Mouse (Mus musculus) c-Kit-negative CD71-positive TER-119-positive erythroid progenitor cells, embryonic 14.5 days (primary cell): ENCODE data around the gene Sox2.

Source experiments
- DNase-seq: peaks from one replicate; pipeline ENCODE4 v3.0.0-alpha.2; 2013; ENCODE audit warnings: low read depth, low spot score

Sox2 gene

DNA sequence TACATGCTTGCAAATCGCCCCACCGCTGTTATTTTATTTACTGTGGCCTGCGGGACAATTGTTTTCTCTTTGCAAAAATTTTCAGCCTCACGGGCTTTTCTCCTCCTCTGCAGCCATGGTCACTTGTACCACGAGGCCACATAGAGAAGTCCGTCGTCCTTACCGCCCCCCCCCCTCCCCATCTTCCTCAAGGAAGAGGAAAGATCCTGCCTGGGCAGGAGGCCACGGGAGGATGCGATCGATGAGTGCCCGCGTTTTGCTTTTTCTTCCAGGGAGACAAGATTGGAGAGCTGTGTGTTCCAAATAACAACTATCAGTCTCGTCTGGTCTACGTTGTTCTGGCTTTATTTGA lies 42.2 kb downstream of the Sox2 start:
- no peak for DNase-seq
